Mouse (Mus musculus): ENCODE results near the gene Gars.

Gene Gars

DNA sequence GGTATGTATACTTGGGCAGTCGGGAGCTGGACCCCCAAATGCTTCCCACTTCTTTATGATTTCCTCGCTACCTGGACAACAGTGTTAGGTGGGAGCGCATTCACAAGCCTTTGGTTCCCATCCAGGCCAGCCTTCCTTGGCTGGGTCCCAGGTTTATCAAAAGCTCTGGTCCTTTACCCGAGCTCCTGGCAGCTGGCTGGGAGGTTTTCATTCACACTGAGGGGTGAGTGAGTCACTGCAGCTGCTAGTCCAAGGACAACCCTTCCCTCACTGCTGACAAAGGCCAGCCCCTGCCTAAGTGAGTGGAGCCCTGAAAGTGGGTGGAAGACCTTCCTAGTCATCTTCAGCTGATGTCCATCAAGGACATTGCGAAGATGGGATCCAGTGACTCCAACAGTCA is 60.2 kb downstream of the Gars start:
- no peak for DNase-seq

DNA sequence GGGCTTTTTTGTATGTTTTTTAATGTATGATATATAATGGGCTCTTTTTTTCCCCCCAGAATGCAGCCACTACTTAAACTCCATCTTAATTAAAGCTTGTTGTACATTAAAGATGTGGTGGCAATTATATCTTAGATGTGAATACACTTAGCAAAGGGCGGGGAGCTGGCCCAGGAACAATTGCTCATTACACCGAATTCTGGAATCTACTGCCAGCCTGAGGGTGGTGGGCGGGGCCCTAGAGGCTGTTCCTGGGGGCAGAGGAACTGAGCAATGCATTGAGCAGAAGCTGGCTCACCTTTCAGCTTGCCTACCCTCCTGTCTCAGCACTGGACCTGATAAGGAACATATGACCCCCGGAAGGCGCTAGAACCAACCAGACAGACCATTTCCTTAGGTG is 60.8 kb downstream of the Gars start:
- no peak for DNase-seq

DNA sequence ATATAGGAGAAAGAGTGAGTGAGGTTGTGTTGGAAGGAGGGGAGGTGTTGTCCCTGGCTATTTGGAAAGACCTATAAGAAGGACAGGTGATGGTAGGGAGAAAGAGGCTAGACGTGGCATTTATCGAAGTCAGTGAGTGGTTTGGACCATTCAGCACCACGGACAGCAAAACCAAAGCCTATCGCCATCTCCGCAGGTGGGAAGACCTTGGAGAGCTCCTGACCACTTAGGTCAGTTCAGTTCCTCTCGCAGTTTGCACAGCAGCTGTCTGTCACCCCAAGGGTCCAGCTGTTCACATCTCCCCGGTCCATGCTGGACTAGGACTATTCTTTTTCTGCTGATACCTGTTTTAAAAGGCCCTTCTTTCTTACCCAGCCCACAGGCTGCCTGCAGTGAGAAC is 70.6 kb downstream of the Gars start:
- DNase-seq, result peak; percentile 36

DNA sequence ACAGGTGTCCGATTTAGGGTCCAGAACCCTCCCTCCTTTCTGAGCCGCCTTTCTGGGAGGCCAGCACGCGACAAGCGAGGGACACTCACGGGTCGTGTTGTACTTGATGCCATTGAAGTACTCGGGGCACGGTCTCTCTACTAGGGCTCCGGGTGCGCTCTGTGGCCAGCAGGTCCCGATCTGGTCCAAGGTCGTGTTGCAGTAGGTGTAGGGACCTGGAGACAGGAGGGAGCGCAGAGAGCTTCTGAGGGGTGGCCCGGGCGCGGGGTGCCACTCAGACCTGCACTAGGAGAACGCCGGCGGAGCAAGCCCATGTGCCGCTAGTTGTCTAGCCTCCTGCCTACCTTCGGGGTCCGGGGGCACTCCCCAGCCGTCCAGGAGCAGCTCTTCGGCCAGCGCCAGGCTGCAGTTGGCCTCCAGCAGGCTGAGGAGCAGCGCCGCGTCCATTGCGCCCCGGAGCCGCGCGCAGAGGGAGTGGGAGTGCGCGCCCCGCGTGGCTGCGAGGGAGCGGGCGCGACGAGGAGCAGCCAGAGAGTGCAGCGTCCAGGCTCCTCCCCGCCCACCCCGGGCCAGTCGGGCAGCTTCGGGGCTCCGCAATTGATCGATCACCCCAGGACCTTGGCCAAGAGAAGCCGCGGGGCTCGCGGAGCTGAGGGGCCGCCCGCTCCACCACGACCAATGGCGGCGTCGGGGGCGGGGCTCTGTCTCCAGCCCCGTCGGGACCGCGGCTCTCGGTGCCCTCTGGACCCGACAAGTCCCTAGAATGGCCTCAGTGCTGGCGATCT is 79.7 kb downstream of the Gars start:
- peak; percentile 33 for DNase-seq

DNA sequence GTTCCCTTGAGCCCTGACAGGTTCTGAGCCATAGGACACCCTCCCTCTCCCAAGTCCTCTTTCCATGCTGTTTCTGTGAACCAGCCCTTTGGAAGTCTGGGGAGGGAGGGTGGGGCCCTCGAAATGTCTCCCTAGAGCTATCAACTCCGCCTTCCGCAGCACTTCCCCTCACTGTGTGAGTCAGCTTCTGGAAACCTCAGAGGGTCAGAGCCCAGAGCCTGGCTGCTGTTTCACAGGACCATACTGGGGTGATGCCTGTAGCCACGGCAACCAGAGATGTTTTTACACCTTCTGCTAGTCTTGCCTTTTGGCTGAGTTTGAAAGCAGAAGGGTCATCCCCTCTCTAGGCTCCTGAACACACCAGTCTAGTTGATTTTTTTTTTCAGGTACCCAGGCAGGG is 85.2 kb downstream of the Gars start:
- no peak for DNase-seq

DNA sequence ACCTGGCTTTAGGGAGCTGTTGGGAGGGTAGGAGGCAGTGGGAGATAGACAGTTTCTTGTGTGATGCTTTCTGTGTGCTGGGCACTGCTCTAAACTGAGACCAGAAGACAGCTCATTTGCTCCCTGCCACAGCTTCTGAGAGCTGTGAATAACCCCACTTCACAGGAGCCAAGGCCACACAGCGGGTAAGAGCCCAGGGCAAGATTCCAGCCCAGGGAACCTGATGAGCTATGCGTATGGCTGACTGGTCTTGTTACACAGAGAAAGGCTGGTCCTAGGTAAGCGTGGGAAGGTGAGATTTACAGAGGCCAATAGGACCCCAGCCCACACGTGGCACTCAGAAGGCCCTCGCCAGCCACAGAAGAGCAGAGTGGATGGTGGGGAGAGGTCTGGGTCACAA is 88.8 kb downstream of the Gars start:
- no peak for DNase-seq

DNA sequence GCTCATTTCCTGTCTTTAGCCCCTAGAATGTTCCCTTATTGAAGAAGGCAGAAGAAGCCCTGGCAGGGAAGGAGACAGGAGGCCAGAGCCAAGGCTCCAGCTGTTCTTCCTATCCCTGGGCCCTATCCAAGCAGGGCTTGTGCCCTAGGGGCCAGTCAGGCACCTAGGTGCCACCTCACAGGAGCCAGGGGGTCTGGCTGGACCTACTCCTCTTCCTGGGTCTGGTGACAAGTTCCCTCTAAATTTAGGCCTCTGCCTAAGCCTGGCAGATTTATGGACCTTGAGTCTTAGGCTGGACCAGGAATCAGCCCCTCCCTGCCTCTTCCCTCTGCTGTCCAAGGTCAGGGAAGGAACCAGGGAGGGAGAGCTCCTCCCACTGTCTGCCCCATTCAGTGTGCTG is 90.6 kb downstream of the Gars start:
- no peak for DNase-seq
